Mouse (Mus musculus): ENCODE measurements at regions not wholly inside any gene's neighbourhood (a gene's known extent, or its start where the extent isn't known, plus 50 kb on each side); places are given as distances from the start of the nearest gene placed in this dataset.

- no peak for TF ChIP-seq CTCF (IDR thresholded peaks at IDR 0.05)
- TF ChIP-seq EP300 (IDR thresholded peaks at IDR 0.05), result no peak
These were observed 57.2 kb downstream of the Cdkn2c start for GRCm38 (mm10) chr4:109609770-109610169.
